Mouse (Mus musculus) liver, embryonic 14.5 days (tissue): Measurements from ENCODE around the gene Dusp11.

Source experiments
- CTCF ChIP-seq: IDR thresholded peaks from 2 replicates; pipeline ENCODE4 v1.5.1; 2016; ENCODE audit warnings: antibody characterized with exemption, low read depth, control low read depth
- EP300 ChIP-seq: IDR thresholded peaks from 2 replicates; pipeline ENCODE4 v1.6.1; 2016; ENCODE audit warnings: antibody characterized with exemption, low read depth

DNA sequence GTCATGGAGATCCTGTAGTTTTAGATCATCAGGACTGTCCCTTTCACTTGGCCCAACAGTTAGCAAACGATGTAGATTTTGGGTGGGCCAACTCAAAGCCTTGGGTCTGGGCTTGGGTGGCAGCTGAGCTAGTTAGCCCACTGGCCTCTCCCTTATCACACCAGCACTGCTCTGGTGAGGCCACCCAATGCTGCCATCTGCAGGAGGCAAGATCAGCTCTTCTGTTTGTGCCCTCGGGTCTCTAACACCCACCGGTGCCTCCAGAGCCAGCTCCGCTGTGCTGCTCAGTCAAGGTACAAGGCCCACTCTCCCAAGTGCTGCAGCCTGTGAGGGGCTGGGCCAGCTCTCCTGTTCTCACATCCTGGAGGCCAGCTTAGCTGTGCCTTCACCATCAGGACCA is 5.2 kb upstream of the Dusp11 start:
- TF ChIP-seq CTCF (peak; percentile 67), EP300 (no peak)
